Mouse (Mus musculus) intestine, embryonic 14.5 days (tissue): ENCODE measurements around the gene Phf5a. TPM values are rescaled to one million over a fixed set of nuclear protein-coding genes. Genes with fewer than 3 reads are reported as not detected.

Source experiments
- ATAC-seq: fragments of 200-750 bp; cut with Nextera tagmentation; replicated peaks from 2 replicates; pipeline ENCODE4 v1.8.0; 2017; ENCODE audit warnings: low read depth, moderate number of reproducible peaks, moderate TSS enrichment, moderate library complexity; ENCODE audit not compliant: low FRiP score, low TSS enrichment
- DNase-seq: peaks from one replicate; pipeline ENCODE4 v3.0.0-alpha.2; 2018; ENCODE audit warnings: low spot score
- H3K27ac ChIP-seq: fragments of 300-500 bp; sonication (generic); 2 replicates; pipeline ENCODE4 v1.5.1; 2014; ENCODE audit warnings: low read depth, mild to moderate bottlenecking, control low read depth
- H3K27me3 ChIP-seq: fragments of 300-500 bp; sonication (generic); replicated peaks from 2 replicates; pipeline ENCODE4 v1.6.1; 2014; ENCODE audit warnings: low read length, control low read depth; ENCODE audit not compliant: control insufficient read depth, insufficient read depth
- H3K36me3 ChIP-seq: fragments of 300-500 bp; sonication (generic); 2 replicates; pipeline ENCODE4 v1.6.1; 2014; ENCODE audit warnings: low read length, control low read depth; ENCODE audit not compliant: control insufficient read depth, insufficient read depth
- H3K4me1 ChIP-seq: fragments of 300-500 bp; sonication (generic); replicated peaks from 2 replicates; pipeline ENCODE4 v1.6.1; 2014; ENCODE audit warnings: low read length, control low read depth, mixed read lengths; ENCODE audit not compliant: control insufficient read depth, insufficient read depth
- H3K4me2 ChIP-seq: fragments of 300-500 bp; sonication (generic); 2 replicates; pipeline ENCODE4 v1.6.1; 2014; ENCODE audit warnings: low read length
- H3K4me3 ChIP-seq: fragments of 300-500 bp; sonication (generic); 2 replicates; pipeline ENCODE4 v1.5.1; 2014; ENCODE audit warnings: low read depth, low read length, control low read depth, mixed read lengths
- H3K9ac ChIP-seq: fragments of 300-500 bp; sonication (generic); 2 replicates; pipeline ENCODE4 v1.6.1; 2014; ENCODE audit warnings: mild to moderate bottlenecking, low read length
- H3K9me3 ChIP-seq: fragments of 300-500 bp; sonication (generic); 2 replicates; pipeline ENCODE4 v1.6.1; 2016; ENCODE audit warnings: low read length, control low read depth; ENCODE audit not compliant: control insufficient read depth
- WGBS: fragments of 180-500 bp; shearing (Covaris S2); extraction: QIAGEN DNeasy Blood & Tissue Kit; methylation state at CpG from one replicate; pipeline ENCODE4 v1.1.7; 2014; 5-methylcytosine and 5-hydroxymethylcytosine counted together
- polyA plus RNA-seq: library from polyadenylated mRNA; unstranded; fragments of >200 nt; fragmentation: Nextera tagmentation; extraction: Ambion mirVana; gene quantifications from 2 replicates; pipeline ENCODE4 v1.2.1, GENCODE M21; 2014

Phf5a gene
- 179 and 194 TPM in 2 replicates for polyA plus RNA-seq

DNA sequence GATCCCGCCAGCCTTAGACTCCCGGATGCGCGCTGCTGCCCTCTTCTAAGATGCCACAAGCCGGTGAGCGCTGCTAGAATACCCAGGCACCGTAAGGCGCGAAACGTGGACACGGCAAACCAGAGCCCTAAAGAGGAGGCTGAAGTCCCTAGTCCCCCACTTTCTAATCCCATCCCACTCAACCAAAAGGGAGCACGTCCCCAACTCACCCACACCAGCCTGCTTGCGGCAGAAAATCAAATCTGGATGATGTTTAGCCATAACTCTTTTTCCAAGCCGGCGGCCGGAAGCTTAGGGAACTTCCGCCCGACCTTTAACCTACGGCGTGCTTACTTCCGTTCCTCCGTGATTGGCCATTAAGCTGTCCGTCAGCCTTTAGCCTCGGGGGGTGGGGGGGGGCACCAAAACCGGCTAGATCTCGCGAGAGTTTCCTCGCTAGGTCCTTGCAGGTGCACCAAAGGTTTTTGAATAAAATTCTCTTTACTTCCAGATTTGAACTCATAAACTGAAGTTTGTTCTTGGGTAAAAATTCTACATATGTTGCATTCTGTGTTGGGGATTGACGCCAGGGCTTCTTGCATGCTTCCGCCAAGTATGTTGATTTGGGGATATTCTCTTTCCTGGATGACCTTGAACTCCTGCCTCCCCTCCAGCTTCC is at the start of gene Phf5a:
TSS of gene Phf5a (minus strand) at position 308 of the 658 bp plus-strand sequence.
- Histone ChIP-seq H3K9ac (peak within 1 kb of the TSS; percentile 90), H3K27me3 (no peaks in the 10 kb centered on the region), H3K36me3 (peaks cover 41% of the 10 kb centered on the region), H3K4me2 (peak within 1 kb of the TSS; percentile 97), H3K4me1 (peaks cover 11% of the 10 kb centered on the region; the same call in 1 of the 2 replicates), H3K9me3 (no peaks in the 10 kb centered on the region), H3K4me3 (peak within 1 kb of the TSS; percentile 98), H3K27ac (peak within 1 kb of the TSS; percentile 99)
- peak; percentile 99 for DNase-seq
- peak; percentile 94 for ATAC-seq
- under 1% methylated on average over 30 of the region's 30 CpGs for WGBS

DNA sequence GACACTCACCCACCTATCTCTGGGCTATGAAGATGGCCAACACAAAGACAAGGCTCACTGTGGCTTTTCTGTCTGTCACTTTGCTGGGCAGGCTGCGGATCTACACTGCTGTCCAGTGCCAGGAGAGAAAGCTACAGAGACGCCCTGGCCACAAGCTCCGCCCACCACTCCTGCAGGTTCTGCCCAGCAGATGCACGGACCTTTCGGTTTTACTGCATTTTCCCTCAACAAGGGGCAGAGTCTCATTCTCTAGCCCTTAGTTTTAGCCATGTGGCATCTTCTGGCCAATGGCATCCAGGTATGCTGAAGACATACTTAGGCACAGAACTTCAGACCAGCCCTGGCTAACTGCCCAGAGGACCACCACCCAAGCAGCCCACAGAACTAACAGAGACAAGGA is 49.5 kb upstream of the Phf5a start:
- H3K27me3 ChIP-seq = no peaks in the 10 kb centered on the region
- no peak overlapping the region for H3K4me2 ChIP-seq
- peaks cover 18% of the 10 kb centered on the region for H3K36me3 ChIP-seq
- H3K9ac ChIP-seq = no peak overlapping the region
- DNase-seq (no peak), ATAC-seq (no peak)
- H3K4me1 ChIP-seq = peaks cover 10% of the 10 kb centered on the region
- H3K9me3 ChIP-seq = no peaks in the 10 kb centered on the region
- no peak overlapping the region for H3K4me3 ChIP-seq
- 75% methylated on average over 5 of the region's 5 CpGs for WGBS
- no peak overlapping the region for H3K27ac ChIP-seq

DNA sequence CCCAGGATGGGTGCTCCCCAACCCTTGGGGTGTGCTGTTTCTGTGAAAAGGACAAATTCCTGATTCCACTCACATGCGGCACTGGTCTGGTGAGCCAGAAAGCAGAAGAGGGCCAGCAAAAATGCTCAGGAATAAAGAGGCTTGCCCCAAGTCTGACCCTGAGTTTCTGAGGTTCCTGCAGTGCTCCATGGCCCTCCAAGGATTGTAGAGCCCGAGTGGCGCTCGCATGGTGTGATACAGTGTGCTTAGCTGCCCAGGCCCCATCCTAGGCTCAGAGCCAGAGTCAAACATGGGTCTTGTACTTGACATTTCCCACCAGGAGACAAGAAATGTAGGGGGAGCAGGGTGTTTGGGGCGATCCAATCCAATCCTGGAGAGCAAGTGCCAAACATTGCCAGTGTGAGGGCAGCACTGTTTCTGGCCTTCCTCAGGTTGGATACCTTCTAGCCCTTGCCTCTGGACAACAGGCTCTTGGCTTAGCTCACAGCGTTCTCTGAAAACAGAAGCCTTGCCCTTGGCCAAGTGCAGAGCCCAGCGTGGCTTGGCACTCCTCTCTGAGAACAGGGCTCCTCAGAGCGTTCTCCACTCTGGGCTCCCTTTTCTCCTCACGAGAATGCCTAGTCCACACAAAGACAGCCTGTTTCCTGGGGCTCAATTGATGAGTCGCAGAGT is 49.0 kb upstream of the Phf5a start:
- no peak for DNase-seq
- ATAC-seq = no peak
- WGBS = 80% methylated on average over 10 of the region's 10 CpGs

DNA sequence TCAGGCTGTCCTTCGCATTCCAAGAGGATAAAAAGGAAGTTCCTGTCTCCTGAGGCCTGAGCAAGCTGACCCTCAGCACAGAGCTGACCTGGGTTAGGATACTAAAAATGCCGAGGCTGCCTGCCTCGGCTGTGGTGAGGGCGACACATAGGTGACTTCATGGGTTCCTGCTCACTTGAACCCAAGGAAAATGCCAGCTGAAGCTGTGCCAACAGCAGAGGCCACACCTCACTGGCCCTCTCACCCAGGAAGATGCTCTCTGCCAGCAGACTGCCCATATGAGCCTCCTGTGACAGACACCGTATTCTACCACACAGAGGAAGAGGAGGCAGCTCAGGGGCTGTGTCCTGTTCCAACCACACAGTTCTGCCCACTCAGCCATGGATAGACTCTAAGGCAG is 47.4 kb upstream of the Phf5a start:
- H3K27me3 ChIP-seq = no peaks in the 10 kb centered on the region
- WGBS = 81% methylated on average over 5 of the region's 5 CpGs
- no peak overlapping the region for H3K4me2 ChIP-seq
- no peak overlapping the region for H3K9ac ChIP-seq
- H3K9me3 ChIP-seq = no peaks in the 10 kb centered on the region
- ATAC-seq (no peak), DNase-seq (no peak)
- no peak overlapping the region for H3K27ac ChIP-seq
- H3K4me3 ChIP-seq = no peak overlapping the region
- peaks cover 40% of the 10 kb centered on the region for H3K36me3 ChIP-seq
- no peaks in the 10 kb centered on the region for H3K4me1 ChIP-seq

More for the DNA sequence above, 49.0 kb upstream of the Phf5a start:
- Histone ChIP-seq H3K4me1 (peaks cover 10% of the 10 kb centered on the region), H3K4me2 (no peak overlapping the region), H3K9me3 (no peaks in the 10 kb centered on the region), H3K9ac (no peak overlapping the region), H3K4me3 (no peak overlapping the region), H3K36me3 (peaks cover 24% of the 10 kb centered on the region), H3K27me3 (no peaks in the 10 kb centered on the region), H3K27ac (no peak overlapping the region)

DNA sequence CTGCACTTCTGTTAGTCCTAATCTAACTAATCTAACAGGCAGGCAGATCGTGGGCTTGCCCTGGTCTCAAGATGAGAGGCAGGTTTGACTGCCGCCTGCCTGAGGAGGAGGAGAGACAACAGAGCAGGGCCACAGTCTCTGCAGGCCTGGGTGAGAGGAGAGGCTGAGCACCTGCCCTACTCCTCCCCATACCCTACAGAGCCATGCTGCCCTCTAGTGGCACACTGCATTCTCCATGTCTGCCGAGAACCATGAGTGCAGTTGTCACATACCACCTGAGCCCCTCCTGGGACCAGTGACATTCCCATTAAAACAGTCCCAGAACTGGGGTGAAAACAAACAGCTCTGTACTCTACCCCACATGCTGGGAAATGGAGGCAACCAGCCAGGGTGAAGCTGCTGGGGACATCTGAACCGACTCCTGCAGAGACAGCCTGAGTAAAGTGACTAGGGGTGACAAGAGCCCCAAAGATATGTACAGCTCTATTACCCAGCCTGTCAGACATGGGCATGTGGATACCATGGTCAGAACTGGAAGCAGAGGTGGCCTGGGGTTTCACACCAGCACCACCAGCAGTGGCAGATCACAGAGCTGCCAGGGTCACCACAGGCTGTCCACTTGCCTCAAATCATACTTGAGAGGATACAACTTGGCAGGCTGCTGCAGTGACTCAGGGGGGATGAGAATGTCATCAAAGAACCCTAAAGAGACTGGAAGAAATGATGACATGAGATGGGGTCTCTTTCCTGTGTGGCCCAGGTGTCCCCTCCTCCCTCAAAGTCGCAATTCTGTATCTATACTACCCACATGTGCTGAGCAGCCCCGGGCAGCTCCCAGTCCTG is 46.1 kb upstream of the Phf5a start:
- WGBS = 57% methylated on average over 5 of the region's 6 CpGs
- ATAC-seq (0 out of 2 replicates have a peak, but pooled peaks have one; percentile 29), DNase-seq (peak; percentile 84)
- no peaks in the 10 kb centered on the region for H3K4me1 ChIP-seq
- H3K36me3 ChIP-seq = peaks cover 49% of the 10 kb centered on the region
- no peak overlapping the region for H3K9ac ChIP-seq
- H3K4me2 ChIP-seq = no peak overlapping the region
- no peak overlapping the region for H3K27ac ChIP-seq
- no peaks in the 10 kb centered on the region for H3K9me3 ChIP-seq
- H3K27me3 ChIP-seq = no peaks in the 10 kb centered on the region
- H3K4me3 ChIP-seq = no peak overlapping the region

DNA sequence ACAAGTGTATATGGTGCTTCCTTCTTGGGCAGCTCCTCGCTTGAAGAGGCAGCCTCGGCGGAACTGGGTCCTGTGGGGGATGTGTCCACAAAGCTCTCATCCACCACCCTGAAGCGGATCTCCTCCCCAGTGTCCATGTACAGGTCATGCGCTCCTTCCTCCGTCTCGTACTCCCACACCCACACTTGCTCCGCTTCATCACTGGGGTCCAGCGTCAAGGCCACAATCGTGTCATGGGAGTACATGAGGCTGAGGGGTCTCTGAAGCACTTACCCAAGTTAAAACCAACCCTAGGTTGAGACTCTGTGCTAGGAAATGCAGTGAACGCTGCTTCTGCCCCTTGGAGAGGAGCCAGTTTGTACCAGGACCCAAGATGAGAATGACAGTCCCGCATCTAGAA is 45.5 kb upstream of the Phf5a start:
- no peaks in the 10 kb centered on the region for H3K4me1 ChIP-seq
- 86% methylated on average over 12 of the region's 12 CpGs for WGBS
- no peak overlapping the region for H3K27ac ChIP-seq
- DNase-seq = no peak
- ATAC-seq = no peak
- H3K9ac ChIP-seq = no peak overlapping the region
- H3K4me3 ChIP-seq = no peak overlapping the region
- H3K9me3 ChIP-seq = no peaks in the 10 kb centered on the region
- peaks cover 56% of the 10 kb centered on the region for H3K36me3 ChIP-seq
- H3K27me3 ChIP-seq = no peaks in the 10 kb centered on the region
- H3K4me2 ChIP-seq = no peak overlapping the region

DNA sequence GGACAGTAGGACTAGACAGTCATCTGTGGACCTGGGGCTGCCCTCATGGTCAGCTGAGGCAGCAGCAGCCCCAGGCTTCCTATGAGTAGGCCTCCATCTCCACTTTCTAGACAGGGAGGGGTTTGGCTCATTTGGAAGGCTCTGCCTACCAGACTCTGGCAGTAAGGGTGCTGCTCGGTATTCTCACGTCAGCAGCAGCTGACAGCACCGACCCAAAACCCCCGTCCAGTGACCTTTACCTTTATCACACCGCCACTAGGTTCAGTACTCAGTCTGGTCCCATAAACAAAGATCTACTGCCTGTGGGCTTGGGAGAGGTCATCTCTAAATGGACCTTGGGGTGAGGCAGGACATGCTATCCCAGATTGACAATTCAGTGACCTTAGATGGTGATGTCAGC is 44.0 kb upstream of the Phf5a start:
- Histone ChIP-seq H3K4me1 (no peaks in the 10 kb centered on the region), H3K4me2 (no peak overlapping the region), H3K9me3 (no peaks in the 10 kb centered on the region), H3K36me3 (peaks cover 71% of the 10 kb centered on the region), H3K9ac (no peak overlapping the region), H3K27me3 (no peaks in the 10 kb centered on the region), H3K4me3 (no peak overlapping the region), H3K27ac (no peak overlapping the region)
- WGBS = 79% methylated on average over 5 of the region's 5 CpGs
- DNase-seq (no peak), ATAC-seq (no peak)

DNA sequence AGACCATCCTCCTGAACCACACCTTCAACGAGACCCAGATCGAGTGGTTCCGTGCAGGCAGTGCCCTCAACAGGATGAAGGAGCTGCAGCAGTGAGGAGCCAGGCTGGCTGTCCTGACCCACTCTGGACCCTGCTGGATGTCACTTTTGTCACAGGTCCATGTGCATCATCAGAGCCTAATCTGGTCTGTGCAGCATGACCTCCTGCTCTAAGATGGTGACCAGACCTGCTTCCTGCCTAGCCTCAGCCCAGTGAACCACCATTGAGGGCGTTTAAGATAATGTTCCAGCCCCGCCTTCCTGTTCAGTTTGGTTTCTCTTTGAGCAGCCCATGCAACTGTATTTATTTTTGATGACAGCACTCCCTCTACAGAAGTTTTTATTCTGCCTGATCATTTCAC is 43.0 kb upstream of the Phf5a start:
- ATAC-seq (no peak), DNase-seq (no peak)
- peaks cover 81% of the 10 kb centered on the region for H3K36me3 ChIP-seq
- WGBS = 83% methylated on average over 5 of the region's 5 CpGs
- no peak overlapping the region for H3K4me2 ChIP-seq
- H3K27ac ChIP-seq = no peak overlapping the region
- no peak overlapping the region for H3K4me3 ChIP-seq
- no peaks in the 10 kb centered on the region for H3K4me1 ChIP-seq
- H3K27me3 ChIP-seq = no peaks in the 10 kb centered on the region
- H3K9me3 ChIP-seq = no peaks in the 10 kb centered on the region
- no peak overlapping the region for H3K9ac ChIP-seq
